Mouse (Mus musculus) forebrain, embryonic 13.5 days (tissue): ENCODE measurements around the gene BC005624. TPM values are rescaled to one million over a fixed set of nuclear protein-coding genes. Genes with fewer than 3 reads are reported as not detected.

Source experiments
- ATAC-seq: fragments of 200-750 bp; cut with Nextera tagmentation; 2 replicates; pipeline ENCODE4 v1.8.0; 2017
- H3K27ac ChIP-seq: fragments of 300-500 bp; sonication (generic); 2 replicates; pipeline ENCODE4 v1.5.1; 2015; ENCODE audit warnings: inconsistent platforms, mild to moderate bottlenecking, moderate library complexity
- H3K27me3 ChIP-seq: fragments of 300-500 bp; sonication (generic); 2 replicates; pipeline ENCODE4 v1.6.1; 2015; ENCODE audit warnings: mild to moderate bottlenecking, inconsistent platforms
- H3K36me3 ChIP-seq: fragments of 300-500 bp; sonication (generic); 2 replicates; pipeline ENCODE4 v1.6.1; 2015; ENCODE audit warnings: mild to moderate bottlenecking, inconsistent platforms; ENCODE audit not compliant: poor library complexity, severe bottlenecking
- H3K4me1 ChIP-seq: fragments of 300-500 bp; sonication (generic); 2 replicates; pipeline ENCODE4 v1.6.1; 2015; ENCODE audit warnings: inconsistent platforms
- H3K4me2 ChIP-seq: fragments of 300-500 bp; sonication (generic); 2 replicates; pipeline ENCODE4 v1.6.1; 2015; ENCODE audit warnings: inconsistent platforms, mild to moderate bottlenecking, moderate library complexity
- H3K4me3 ChIP-seq: fragments of 300-500 bp; sonication (generic); 2 replicates; pipeline ENCODE4 v1.5.1; 2015; ENCODE audit warnings: mild to moderate bottlenecking, inconsistent platforms
- H3K9ac ChIP-seq: fragments of 300-500 bp; sonication (generic); 2 replicates; pipeline ENCODE4 v1.6.1; 2015; ENCODE audit warnings: mild to moderate bottlenecking, inconsistent platforms
- H3K9me3 ChIP-seq: fragments of 300-500 bp; sonication (generic); replicated peaks from 2 replicates; pipeline ENCODE4 v1.6.1; 2016; ENCODE audit warnings: inconsistent platforms
- WGBS: fragments of 180-500 bp; shearing (Covaris S2); methylation state at CpG from one replicate; pipeline ENCODE4 v1.1.7; 2015; 5-methylcytosine and 5-hydroxymethylcytosine counted together
- polyA plus RNA-seq: library from polyadenylated mRNA; unstranded; fragments of >200 nt; fragmentation: Nextera tagmentation; extraction: Ambion mirVana; gene quantifications from 2 replicates; pipeline ENCODE4 v1.2.1, GENCODE M21; 2015

The BC005624 gene
- 75.7 and 81.0 TPM in 2 replicates for polyA plus RNA-seq

GRCm38 (mm10) chr2:30981790-30982513, at the start of gene BC005624, which contains the start of gene Usp20:
TSS of gene BC005624 (minus strand) at chr2:30982201.
TSS of gene Usp20 (plus strand) at chr2:30982279.
- Histone ChIP-seq H3K4me1 (peaks cover 25% of the 10 kb centered on the region), H3K36me3 (peaks cover 31% of the 10 kb centered on the region)
- under 1% methylated on average over 54 of the region's 66 CpGs for WGBS

GRCm38 (mm10) chr2:31026642-31027041, 44.6 kb upstream of the BC005624 start:
- ATAC-seq: no peak
- H3K27me3 ChIP-seq: no peaks in the 10 kb centered on the region

More at GRCm38 (mm10) chr2:30981790-30982513, at the start of gene BC005624, which contains the start of gene Usp20:
- ATAC-seq: peak; percentile 98
- H3K27me3 ChIP-seq: no peaks in the 10 kb centered on the region
- H3K27ac ChIP-seq: peak within 1 kb of the TSS; percentile 57
- H3K9me3 ChIP-seq: no peaks in the 10 kb centered on the region
- H3K9ac ChIP-seq: peak within 1 kb of the TSS; percentile 77
- peak within 1 kb of the TSS; percentile 80 for H3K4me2 ChIP-seq
- peak within 1 kb of the TSS; percentile 83 for H3K4me3 ChIP-seq

GRCm38 (mm10) chr2:31025458-31025857, 43.5 kb upstream of the BC005624 start:
- Histone ChIP-seq H3K9ac (no peak overlapping the region), H3K4me1 (no peaks in the 10 kb centered on the region), H3K36me3 (peaks cover 35% of the 10 kb centered on the region), H3K4me2 (no peak overlapping the region), H3K4me3 (no peak overlapping the region), H3K27ac (no peak overlapping the region), H3K9me3 (no peaks in the 10 kb centered on the region), H3K27me3 (no peaks in the 10 kb centered on the region)
- no peak for ATAC-seq
- 91% methylated on average over 3 of the region's 3 CpGs for WGBS

More at GRCm38 (mm10) chr2:31026642-31027041, 44.6 kb upstream of the BC005624 start:
- Histone ChIP-seq H3K36me3 (peaks cover 24% of the 10 kb centered on the region), H3K4me1 (no peaks in the 10 kb centered on the region), H3K4me3 (no peak overlapping the region), H3K9me3 (no peaks in the 10 kb centered on the region), H3K4me2 (no peak overlapping the region), H3K9ac (no peak overlapping the region), H3K27ac (no peak overlapping the region)
- WGBS: 74% methylated on average over 8 of the region's 8 CpGs

- 30% methylated on average over 5 of the region's 5 CpGs for WGBS
- ATAC-seq: no peak
- no peak overlapping the region for H3K27ac ChIP-seq
- no peak overlapping the region for H3K4me3 ChIP-seq
- no peaks in the 10 kb centered on the region for H3K27me3 ChIP-seq
- no peak overlapping the region for H3K4me2 ChIP-seq
- peaks cover 42% of the 10 kb centered on the region for H3K36me3 ChIP-seq
- no peaks in the 10 kb centered on the region for H3K9me3 ChIP-seq
- H3K9ac ChIP-seq: no peak overlapping the region
- H3K4me1 ChIP-seq: no peaks in the 10 kb centered on the region
Measured at GRCm38 (mm10) chr2:31024618-31025370, 42.8 kb upstream of the BC005624 start.

GRCm38 (mm10) chr2:31023940-31024339, 41.9 kb upstream of the BC005624 start:
- no peaks in the 10 kb centered on the region for H3K4me1 ChIP-seq
- peaks cover 50% of the 10 kb centered on the region for H3K36me3 ChIP-seq
- WGBS: 80% methylated on average over 5 of the region's 5 CpGs
- no peaks in the 10 kb centered on the region for H3K27me3 ChIP-seq
- no peaks in the 10 kb centered on the region for H3K9me3 ChIP-seq
- H3K4me2 ChIP-seq: no peak overlapping the region
- no peak for ATAC-seq
- H3K27ac ChIP-seq: no peak overlapping the region
- H3K4me3 ChIP-seq: no peak overlapping the region
- no peak overlapping the region for H3K9ac ChIP-seq

- H3K36me3 ChIP-seq: peaks cover 64% of the 10 kb centered on the region
- 98% methylated on average over 2 of the region's 2 CpGs for WGBS
- H3K9me3 ChIP-seq: no peaks in the 10 kb centered on the region
Measured at GRCm38 (mm10) chr2:31020202-31020601, 38.2 kb upstream of the BC005624 start.

GRCm38 (mm10) chr2:31019011-31019410, 37.0 kb upstream of the BC005624 start:
- Histone ChIP-seq H3K4me1 (no peaks in the 10 kb centered on the region), H3K36me3 (peaks cover 66% of the 10 kb centered on the region), H3K4me3 (no peak overlapping the region), H3K9me3 (no peaks in the 10 kb centered on the region), H3K27ac (no peak overlapping the region), H3K4me2 (no peak overlapping the region), H3K9ac (no peak overlapping the region), H3K27me3 (no peaks in the 10 kb centered on the region)
- ATAC-seq: no peak
- WGBS: 91% methylated on average over 8 of the region's 8 CpGs

More at GRCm38 (mm10) chr2:31020202-31020601, 38.2 kb upstream of the BC005624 start:
- Histone ChIP-seq H3K27ac (no peak overlapping the region), H3K4me2 (no peak overlapping the region), H3K27me3 (no peaks in the 10 kb centered on the region), H3K4me1 (no peaks in the 10 kb centered on the region), H3K4me3 (no peak overlapping the region), H3K9ac (no peak overlapping the region)
- ATAC-seq: no peak

- no peak for ATAC-seq
- no peaks in the 10 kb centered on the region for H3K4me1 ChIP-seq
- no peak overlapping the region for H3K9ac ChIP-seq
- no peaks in the 10 kb centered on the region for H3K9me3 ChIP-seq
- no peak overlapping the region for H3K4me3 ChIP-seq
- no peak overlapping the region for H3K27ac ChIP-seq
- 89% methylated on average over 8 of the region's 8 CpGs for WGBS
- H3K4me2 ChIP-seq: no peak overlapping the region
- no peaks in the 10 kb centered on the region for H3K27me3 ChIP-seq
- peaks cover 69% of the 10 kb centered on the region for H3K36me3 ChIP-seq
Measured at GRCm38 (mm10) chr2:31018519-31018918, 36.5 kb upstream of the BC005624 start.

- no peaks in the 10 kb centered on the region for H3K9me3 ChIP-seq
- no peaks in the 10 kb centered on the region for H3K4me1 ChIP-seq
- H3K27me3 ChIP-seq: no peaks in the 10 kb centered on the region
- ATAC-seq: no peak
- H3K4me2 ChIP-seq: no peak overlapping the region
- H3K4me3 ChIP-seq: no peak overlapping the region
- H3K27ac ChIP-seq: no peak overlapping the region
- no peak overlapping the region for H3K9ac ChIP-seq
- 94% methylated on average over 18 of the region's 18 CpGs for WGBS
- H3K36me3 ChIP-seq: peaks cover 69% of the 10 kb centered on the region
Measured at GRCm38 (mm10) chr2:31017625-31018317, 35.8 kb upstream of the BC005624 start.

GRCm38 (mm10) chr2:31013371-31014120, 31.5 kb upstream of the BC005624 start:
- no peak overlapping the region for H3K4me2 ChIP-seq
- WGBS: 76% methylated on average over 14 of the region's 14 CpGs
- no peaks in the 10 kb centered on the region for H3K9me3 ChIP-seq
- H3K9ac ChIP-seq: no peak overlapping the region
- H3K27ac ChIP-seq: no peak overlapping the region
- no peaks in the 10 kb centered on the region for H3K27me3 ChIP-seq
- H3K36me3 ChIP-seq: peaks cover 66% of the 10 kb centered on the region
- H3K4me3 ChIP-seq: no peak overlapping the region
- no peaks in the 10 kb centered on the region for H3K4me1 ChIP-seq
- ATAC-seq: no peak

- WGBS: 91% methylated on average over 5 of the region's 5 CpGs
- Histone ChIP-seq H3K9ac (no peak overlapping the region), H3K4me2 (no peak overlapping the region), H3K4me1 (peaks cover 5% of the 10 kb centered on the region; the same call in 1 of the 2 replicates), H3K27ac (no peak overlapping the region), H3K36me3 (peaks cover 80% of the 10 kb centered on the region), H3K9me3 (no peaks in the 10 kb centered on the region), H3K27me3 (no peaks in the 10 kb centered on the region), H3K4me3 (no peak overlapping the region)
- no peak for ATAC-seq
Measured at GRCm38 (mm10) chr2:31007208-31007607, 25.2 kb upstream of the BC005624 start.
